Mouse (Mus musculus): ENCODE results near the gene Lcor. TPM values are rescaled to one million over a fixed set of nuclear protein-coding genes. Genes with fewer than 3 reads are reported as not detected.

Lcor gene
- polyA plus RNA-seq (2014; fragmentation: Illumina TruSeq; extraction: RNeasy Lipid Tissue Mini Kit (QIAGEN cat#74804); ENCODE audit: low read depth, low replicate concordance) = 1.1 TPM

DNA sequence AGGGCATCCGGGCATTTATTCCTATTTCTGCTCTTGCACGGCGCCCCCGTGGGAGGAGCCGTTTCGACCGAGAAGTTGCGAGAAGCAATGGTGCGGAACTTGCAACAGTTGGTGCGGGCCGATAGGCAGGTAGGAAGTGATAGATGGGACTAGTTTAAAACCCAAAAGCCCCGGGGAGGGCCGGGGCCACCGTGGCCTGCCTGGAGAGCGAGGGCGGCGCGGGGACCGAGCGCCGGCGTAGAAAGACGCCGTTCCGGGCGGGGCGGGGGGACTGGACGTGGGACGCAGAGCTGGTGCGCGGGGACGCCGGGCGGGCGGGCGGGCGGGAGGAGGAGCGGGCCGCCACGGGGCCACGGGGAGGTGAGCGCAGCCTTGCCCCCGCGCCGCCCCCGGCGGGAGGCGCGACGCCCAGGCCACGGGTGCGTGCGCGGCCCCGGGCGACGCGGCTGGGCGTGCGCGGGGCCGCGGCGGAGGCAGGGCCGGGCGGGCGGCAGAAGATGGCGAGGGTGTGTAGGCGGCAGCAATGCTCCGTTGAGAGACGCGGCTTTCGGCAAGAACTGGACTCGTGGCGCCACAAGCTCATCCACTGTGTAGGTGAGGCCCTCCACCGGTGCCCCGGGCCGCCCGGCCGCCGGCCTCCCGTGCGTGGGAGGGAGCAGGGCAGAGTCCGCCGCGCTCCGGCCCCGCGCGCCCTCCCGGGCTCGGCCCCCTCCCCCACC lies at the start of gene Lcor:
Gene Lcor, plus strand, starts transcription at position 448 of the 719 bp plus-strand sequence.

DNA sequence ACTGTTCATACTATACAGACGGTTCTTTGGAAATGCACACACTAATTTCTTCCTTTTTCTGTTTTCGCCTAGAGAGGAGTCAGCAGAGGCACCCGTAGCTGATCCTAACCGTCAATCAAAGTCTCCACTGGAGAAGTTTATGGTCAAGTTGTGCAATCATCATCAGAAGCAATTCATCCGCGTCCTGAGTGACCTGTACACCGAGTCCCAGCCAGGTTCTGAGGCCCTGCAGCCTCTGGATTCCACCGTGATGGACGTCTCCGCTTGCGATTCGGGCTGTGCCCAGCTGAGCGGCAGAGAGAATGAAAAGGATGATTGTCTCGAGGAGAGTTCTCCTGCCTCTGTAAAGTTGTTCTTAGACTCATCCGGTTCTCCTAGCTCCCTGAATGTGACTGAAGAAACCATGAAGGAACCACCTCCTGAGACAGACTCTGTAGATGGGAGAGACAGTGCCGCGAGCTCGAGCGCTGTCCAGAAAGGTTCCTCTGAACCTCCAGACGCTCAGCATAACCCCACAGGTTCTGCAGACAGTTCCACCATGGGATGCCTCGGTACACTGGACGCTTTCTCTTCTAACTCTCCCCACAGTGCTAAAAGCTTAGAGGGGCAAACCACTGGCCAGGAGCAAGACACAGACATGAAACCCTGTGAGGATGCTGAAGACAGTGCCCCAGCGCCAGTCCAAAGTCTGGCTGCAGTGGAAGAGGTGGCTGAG lies 99.4 kb downstream of the Lcor start, which contains the start of gene Gm340:
Gene Gm340, plus strand, starts transcription at position 665 of the 715 bp plus-strand sequence.

Other genes starting within 250 kb of the Lcor start
- gene Tm9sf3, start 218.6 kb upstream of the Lcor start, polyA plus RNA-seq (2014; fragmentation: Illumina TruSeq; extraction: RNeasy Lipid Tissue Mini Kit (QIAGEN cat#74804); ENCODE audit: low read depth, low replicate concordance) = 154 TPM
- 5.8 TPM for gene Pik3ap1, start 97.5 kb upstream of the Lcor start, polyA plus RNA-seq (2014; fragmentation: Illumina TruSeq; extraction: RNeasy Lipid Tissue Mini Kit (QIAGEN cat#74804); ENCODE audit: low read depth, low replicate concordance)
- 1.5 TPM for gene Gm340, start 99.7 kb downstream of the Lcor start, polyA plus RNA-seq (2014; fragmentation: Illumina TruSeq; extraction: RNeasy Lipid Tissue Mini Kit (QIAGEN cat#74804); ENCODE audit: low read depth, low replicate concordance)

Measured in adipose tissue, adult 10 weeks (tissue).